Mouse (Mus musculus): ENCODE measurements around the gene Itpkb.
A peak's percentile ranks its signal among the peaks of the same experiment; 100 is the strongest.

DNA sequence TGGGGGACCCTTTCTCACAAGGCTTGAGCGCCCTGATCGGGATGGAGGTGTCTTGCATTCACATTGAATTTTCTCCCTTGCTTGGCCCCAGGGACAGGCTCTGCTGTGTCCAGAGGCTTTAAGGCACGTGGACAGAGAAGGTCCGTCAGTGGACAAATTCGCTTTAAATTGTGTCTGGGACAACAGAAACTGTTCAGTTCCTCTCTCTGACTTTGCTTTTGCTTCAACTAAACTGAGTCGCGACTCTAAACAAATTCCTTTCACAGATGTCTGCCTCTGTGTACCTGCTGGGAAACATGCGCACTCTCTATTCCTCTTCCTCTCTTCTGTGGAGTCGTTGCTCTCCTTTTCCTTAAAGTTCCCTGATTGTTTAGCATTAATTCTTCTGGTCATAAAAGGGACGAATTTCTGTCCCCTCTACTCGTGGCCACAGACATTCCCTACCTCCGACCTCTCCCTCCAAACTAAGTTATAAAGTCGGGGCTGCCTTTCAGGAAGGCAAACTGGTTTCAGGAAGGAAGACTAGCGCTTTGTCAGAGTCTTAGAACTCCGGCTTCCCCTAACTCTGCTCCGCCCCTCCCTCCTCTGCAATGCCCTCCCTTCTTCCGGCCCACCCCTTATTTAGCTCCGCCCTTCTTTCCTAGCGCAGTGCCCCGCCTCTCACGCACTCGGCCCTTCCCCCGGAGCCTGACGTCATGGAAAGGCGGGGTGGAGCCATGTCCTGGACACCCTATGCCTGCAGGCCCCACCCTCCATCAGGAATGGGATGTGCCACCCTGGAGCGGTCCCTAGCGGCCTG is 56.9 kb downstream of the Itpkb start:
- no peak for TF ChIP-seq GABPA (IDR thresholded peaks at IDR 0.05; ENCODE audit: low read depth, low read length)
- no peak for TF ChIP-seq USF1 (IDR thresholded peaks at IDR 0.05; ENCODE audit: low read depth, low read length)
- 0 out of 2 replicates have a peak, but pooled peaks have one; percentile 23 for TF ChIP-seq ETS1 (IDR thresholded peaks at IDR 0.05; ENCODE audit: low read depth, low read length)
- TF ChIP-seq TCF12 (IDR thresholded peaks at IDR 0.05; ENCODE audit: low read depth, low read length) = no peak
- peak; percentile 85; the same call in 1 of the 2 replicates for TF ChIP-seq MAZ (IDR thresholded peaks at IDR 0.05; ENCODE audit: low read depth, low read length)

Measured in MEL (cell line).